Mouse (Mus musculus) E14TG2a.4 (cell line): Measurements from ENCODE around the gene Gm28051.

Experiments
- CTCF ChIP-seq: conservative IDR thresholded peaks from 2 replicates; pipeline ENCODE4 v1.5.1; 2014; ENCODE audit warnings: low read length
- POU5F1 ChIP-seq: IDR thresholded peaks from 2 replicates; pipeline ENCODE4 v1.6.1; 2014; ENCODE audit warnings: low read length, borderline replicate concordance

GRCm38 (mm10) chr12:102779452-102779851 is 21.9 kb upstream of the Gm28051 start:
- peak; percentile 25 for TF ChIP-seq CTCF
- no peak for TF ChIP-seq POU5F1
